Mouse (Mus musculus) stomach, postnatal 0 days (tissue): ENCODE data around the gene Gm6793.

Experiments
- CTCF ChIP-seq: IDR thresholded peaks from 2 replicates; pipeline ENCODE4 v1.5.1; 2016; ENCODE audit warnings: antibody characterized with exemption, low read depth, mild to moderate bottlenecking, moderate library complexity
- EP300 ChIP-seq: optimal IDR thresholded peaks from 2 replicates; pipeline ENCODE3; 2016; ENCODE audit warnings: antibody characterized with exemption

GRCm38 (mm10) chr8:112010997-112011815, 3.6 kb downstream of the Gm6793 start, which contains the start of the genes Kars and Terf2ip:
- no peak for TF ChIP-seq EP300
- peak; percentile 29; the same call in 1 of the 2 replicates for TF ChIP-seq CTCF
